Comparison of ENCODE assay signal across 8 mouse cellular contexts in the genomic region with DNA sequence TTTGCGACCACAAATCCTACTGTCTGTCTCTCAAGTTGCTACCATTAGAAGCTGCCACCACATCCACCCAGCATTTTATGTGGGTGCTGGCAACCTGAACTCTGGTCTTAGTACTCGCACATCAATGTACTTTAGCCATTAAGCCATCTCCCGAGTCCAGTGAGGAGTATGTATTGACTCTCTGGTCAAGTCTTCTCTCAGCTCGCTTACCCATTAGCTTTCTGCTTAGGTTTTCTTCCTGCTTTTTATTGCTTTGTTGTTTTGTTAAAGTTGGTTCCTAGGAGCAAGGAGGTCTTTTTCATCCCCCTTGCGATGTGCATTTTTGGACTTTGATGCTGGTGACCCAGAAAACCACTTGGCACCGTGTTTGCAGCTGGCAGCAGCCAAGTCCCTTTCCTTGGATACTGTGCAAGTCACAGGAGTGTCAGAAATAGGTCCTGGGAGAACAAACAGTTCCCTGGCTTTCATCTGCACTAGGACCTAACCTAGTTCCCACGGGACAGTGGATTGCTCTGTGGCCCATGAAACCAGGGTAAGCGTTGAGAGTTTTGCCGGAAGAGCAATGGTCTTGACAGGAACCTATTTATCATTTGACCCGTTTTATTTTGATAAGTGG. TPM values are rescaled to one million over a fixed set of nuclear protein-coding genes. Genes with fewer than 3 reads are reported as not detected.
DNase-seq lines count a peak whose midpoint lies in the region; ATAC-seq lines count a peak whose summit lies in the region.

No protein-coding gene starts in this region.

- intact Hi-C loops in left cerebral cortex, postnatal 14 days (cut with DNase I) = no loop called here

- no peak for DNase-seq in cerebellum, postnatal 4 days (ENCODE audit: low spot score in 2 of 2)
- DNase-seq in left cerebral cortex, postnatal 14 days (ENCODE audit: low spot score in 2 of 2) = peak; percentile 52 to 74
- no peak for DNase-seq in left cerebral cortex, adult 9 months (ENCODE audit: low spot score in 2 of 2)
- DNase-seq in cerebellum, postnatal 10 days = peak; percentile 44 to 61
- DNase-seq in layer of hippocampus, postnatal 14 days (ENCODE audit: low spot score in 2 of 2) = peak; percentile 41 to 79
- DNase-seq in spleen, postnatal 36 days (ENCODE audit: low spot score in 2 of 2) = no peak

- ATAC-seq in cerebellum, adult (ENCODE audit: insufficient number of reproducible peaks, low FRiP score, low TSS enrichment) = 0 out of 2 replicates have a peak, but pooled peaks have one; percentile 41
- no peak for ATAC-seq in CD4-positive, CD25-positive, alpha-beta regulatory T cell, adult 4 months

RNA-seq across cellular contexts. Expression of a gene that starts 51.9 kb away (rescaled TPM):
- 1 to 10 TPM; 2.2 to 3.1 TPM for total RNA-seq in left cerebral cortex, postnatal 14 days (2021)
- total RNA-seq in layer of hippocampus, postnatal 14 days (2021) = 1 to 10 TPM; 3.2 to 5.4 TPM
- polyA plus RNA-seq in CD4-positive, CD25-positive, alpha-beta regulatory T cell, adult 4 months (2017; shearing (Covaris generic)) = 1 to 10 TPM; 1.1 to 1.2 TPM

Comparison
In these comparisons a context has a peak if more than half of its experiments do, and no peak if none do; other contexts are left out.
1. DNase-seq: peak in left cerebral cortex, postnatal 14 days (2 of 2), cerebellum, postnatal 10 days (2 of 2) and layer of hippocampus, postnatal 14 days (2 of 2); none in cerebellum, postnatal 4 days (0 of 2), left cerebral cortex, adult 9 months (0 of 2) and spleen, postnatal 36 days (0 of 2).